Mouse (Mus musculus) retina, postnatal 1 day (tissue): ENCODE measurements at regions not wholly inside any gene's neighbourhood (a gene's known extent, or its start where the extent isn't known, plus 50 kb on each side); places are given as distances from the start of the nearest gene placed in this dataset.
"Not testable (repeated sequence)": the region's sequence is repeated elsewhere in the genome, so short reads cannot be mapped to it uniquely, and the experiment has no call there.

ENCODE experiments used
- DNase-seq: peaks from one replicate; pipeline ENCODE4 v3.0.0-alpha.2; 2012

DNA sequence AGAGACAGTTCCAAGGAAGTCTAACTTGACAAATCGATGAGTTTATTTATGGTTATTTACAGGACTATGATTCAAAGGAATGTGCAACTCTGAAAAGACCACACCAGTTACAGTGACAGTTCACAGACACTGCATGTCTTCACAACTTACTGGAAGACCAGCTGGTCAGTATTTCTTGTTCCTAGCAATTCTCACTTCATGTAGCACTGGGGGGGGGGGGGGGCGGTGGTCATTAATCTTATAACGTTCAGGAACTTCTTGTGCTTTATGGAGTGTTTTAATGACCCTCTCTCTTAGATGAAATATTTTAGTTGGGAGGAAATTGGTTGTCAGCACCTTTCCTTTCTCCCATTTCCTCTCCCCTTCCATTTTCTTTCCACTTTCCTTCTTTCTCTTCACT, 1752.1 kb upstream of the Cntnap5a start:
- no peak for DNase-seq

GRCm38 (mm10) chr1:113958016-113958751, 1726.4 kb upstream of the Cntnap5a start:
- DNase-seq = no peak

DNA sequence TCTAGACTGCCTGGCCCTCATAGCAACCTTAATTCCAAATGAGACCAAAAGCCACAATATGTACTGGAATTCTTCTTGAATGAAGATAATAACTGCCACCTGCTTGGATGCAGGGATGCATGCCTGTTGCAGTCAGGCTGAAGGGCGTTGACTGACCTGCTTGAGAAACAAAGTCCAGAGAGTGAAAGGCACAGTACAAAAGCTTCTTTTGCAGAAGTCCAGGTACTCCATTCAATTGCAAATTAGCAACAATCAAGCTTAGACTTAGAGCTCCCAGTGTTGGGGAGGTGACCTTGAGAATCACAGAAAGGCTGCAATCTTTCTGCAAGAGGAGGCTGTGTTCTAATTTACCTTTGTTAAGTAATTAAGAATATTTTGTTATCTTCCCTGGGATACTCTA, 1725.3 kb upstream of the Cntnap5a start:
- DNase-seq = not testable (repeated sequence)

- DNase-seq = not testable (repeated sequence)
Measured at GRCm38 (mm10) chr1:113963931-113964330, 1720.6 kb upstream of the Cntnap5a start.

DNA sequence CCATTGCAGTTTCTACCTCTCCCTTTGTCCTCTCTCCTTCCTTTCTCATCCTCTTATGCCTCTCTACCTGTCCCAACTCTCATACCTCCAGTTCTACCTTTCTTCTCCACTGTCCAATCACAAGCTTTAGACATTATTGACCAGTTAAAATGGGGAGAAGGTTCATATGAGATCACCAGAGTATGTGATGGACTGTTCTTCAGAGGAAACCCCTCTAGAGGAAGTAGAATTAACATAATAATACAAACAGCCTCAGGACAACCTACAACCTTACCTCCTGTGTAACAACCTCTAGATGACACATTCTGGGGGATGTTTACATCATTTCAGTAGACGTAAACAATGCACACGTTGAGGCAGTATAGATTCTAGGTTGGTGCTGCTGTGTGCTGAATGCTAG, 1720.1 kb upstream of the Cntnap5a start:
- DNase-seq = no peak

- no peak for DNase-seq
Measured at GRCm38 (mm10) chr1:113970617-113971016, 1713.9 kb upstream of the Cntnap5a start.

DNA sequence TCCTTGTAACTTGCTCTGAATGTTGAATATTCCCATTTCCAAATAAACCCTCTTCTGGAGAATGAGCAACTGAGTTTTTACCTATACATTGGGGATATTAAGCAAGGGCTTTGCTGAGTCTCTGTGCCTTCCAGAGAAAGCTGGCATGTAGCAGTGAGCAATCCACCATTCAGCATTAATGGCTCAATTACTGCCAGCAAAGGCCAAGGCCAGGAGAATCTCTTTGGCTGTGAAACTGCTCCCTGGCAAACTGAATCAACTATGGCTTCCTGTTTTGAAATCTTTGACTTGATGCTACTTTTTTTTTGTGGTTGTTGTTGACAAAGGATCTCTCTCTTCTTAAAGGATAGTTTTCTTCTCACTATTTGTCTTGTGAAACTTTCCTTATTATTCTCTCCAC, 1704.4 kb upstream of the Cntnap5a start:
- DNase-seq = no peak

- no peak for DNase-seq
Measured at GRCm38 (mm10) chr1:113989676-113990296, 1694.8 kb upstream of the Cntnap5a start.

DNA sequence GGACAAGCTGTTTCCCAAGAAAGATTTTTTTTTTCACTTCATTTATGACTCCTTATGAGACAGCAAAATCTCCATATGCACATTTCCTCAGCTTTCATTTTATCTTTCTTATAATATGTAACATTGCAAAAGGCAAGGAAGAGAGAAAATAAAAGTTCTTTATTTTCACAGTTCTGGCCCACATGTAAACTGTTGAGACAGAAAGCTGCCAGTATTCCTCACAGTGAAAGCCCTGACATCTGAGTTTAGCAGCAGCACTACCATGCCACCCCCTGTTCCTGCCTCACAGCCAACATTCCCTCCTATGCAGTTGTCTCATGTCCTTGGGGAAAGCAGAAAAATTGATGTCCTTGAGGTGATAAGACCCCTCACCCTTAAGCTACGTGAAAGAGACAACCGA, 1692.1 kb upstream of the Cntnap5a start:
- no peak for DNase-seq

- peak; percentile 58 for DNase-seq
Measured at GRCm38 (mm10) chr1:114037877-114038276, 1646.7 kb upstream of the Cntnap5a start.

DNA sequence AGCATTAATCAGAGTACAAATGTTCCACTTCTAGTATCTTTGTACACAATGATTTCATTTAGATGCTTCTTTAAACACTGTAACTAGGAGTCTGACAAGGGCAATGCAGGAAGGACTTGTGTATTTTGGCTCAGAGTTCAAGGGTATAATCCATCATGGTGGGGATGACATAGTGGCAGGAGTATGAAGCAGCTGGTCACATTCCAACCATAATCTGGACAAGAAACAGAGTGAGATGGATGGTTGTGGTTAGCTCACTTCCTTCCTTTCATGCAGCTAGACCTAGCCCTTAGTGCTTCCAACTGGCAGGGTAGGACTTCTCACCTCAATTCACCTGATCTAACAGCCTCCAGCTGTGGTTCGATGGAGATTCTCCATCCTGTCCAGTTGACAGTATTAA, 1645.2 kb upstream of the Cntnap5a start:
- DNase-seq = no peak

- no peak for DNase-seq
Measured at GRCm38 (mm10) chr1:114063097-114063496, 1621.5 kb upstream of the Cntnap5a start.

GRCm38 (mm10) chr1:114074506-114074905, 1610.0 kb upstream of the Cntnap5a start:
- DNase-seq = no peak
